Mouse (Mus musculus) T-helper 17 cell (primary cell): ENCODE results near the gene Polr2c.

ENCODE experiments used
- in situ Hi-C, 2 experiments: fragments of 300-600 bp; cut with MboI, MseI; formaldehyde crosslinking; loops; 1 replicate in 1 of 2; 2 replicates in 1 of 2; pipeline ENCODE4 v1.15.1; 2025; ENCODE audit warnings: high pct_unique_total_duplicates in 2 of 2

The Polr2c gene

GRCm38 (mm10) chr8:94922176-94922575 is 64.9 kb downstream of the Polr2c start:
- in situ Hi-C loops, result no loop called here

- in situ Hi-C loops, result no loop called here
Observed at GRCm38 (mm10) chr8:94922602-94923001, 65.4 kb downstream of the Polr2c start.
